Mouse (Mus musculus) kidney, postnatal 0 days (tissue): ENCODE measurements around the gene Wdr20. TPM values are rescaled to one million over a fixed set of nuclear protein-coding genes. Genes with fewer than 3 reads are reported as not detected.

ENCODE experiments used
- ATAC-seq: fragments of 200-750 bp; cut with Nextera tagmentation; replicated peaks from 2 replicates; pipeline ENCODE4 v1.8.0; 2017; ENCODE audit warnings: low read depth, moderate number of reproducible peaks, moderate TSS enrichment, moderate library complexity; ENCODE audit not compliant: low FRiP score
- DNase-seq: peaks from one replicate; pipeline ENCODE4 v3.0.0-alpha.2; 2016; ENCODE audit warnings: low spot score
- H3K27ac ChIP-seq: fragments of 300-500 bp; sonication (generic); 2 replicates; pipeline ENCODE4 v1.5.1; 2014; ENCODE audit warnings: mild to moderate bottlenecking
- H3K27me3 ChIP-seq: fragments of 300-500 bp; sonication (generic); 2 replicates; pipeline ENCODE4 v1.6.1; 2014; ENCODE audit warnings: low read length, mixed read lengths; ENCODE audit not compliant: insufficient read depth
- H3K36me3 ChIP-seq: fragments of 300-500 bp; sonication (generic); 2 replicates; pipeline ENCODE4 v1.6.1; 2014; ENCODE audit warnings: low read length, mixed read lengths; ENCODE audit not compliant: insufficient read depth
- H3K4me1 ChIP-seq: fragments of 300-500 bp; sonication (generic); replicated peaks from 2 replicates; pipeline ENCODE4 v1.6.1; 2014; ENCODE audit warnings: antibody characterized with exemption, low read length, mixed read lengths; ENCODE audit not compliant: insufficient read depth
- H3K4me2 ChIP-seq: fragments of 300-500 bp; sonication (generic); 2 replicates; pipeline ENCODE4 v1.6.1; 2014; ENCODE audit warnings: mild to moderate bottlenecking, low read length, moderate library complexity, mixed read lengths
- H3K4me3 ChIP-seq: fragments of 300-500 bp; sonication (generic); replicated peaks from 2 replicates; pipeline ENCODE4 v1.5.1; 2014; ENCODE audit warnings: low read depth, low read length
- H3K9ac ChIP-seq: fragments of 300-500 bp; sonication (generic); 2 replicates; pipeline ENCODE4 v1.6.1; 2014; ENCODE audit warnings: low read depth, low read length
- H3K9me3 ChIP-seq: fragments of 300-500 bp; sonication (generic); replicated peaks from 2 replicates; pipeline ENCODE4 v1.6.1; 2016; ENCODE audit warnings: low read length, inconsistent platforms, mixed read lengths
- CTCF ChIP-seq: IDR thresholded peaks from 2 replicates; pipeline ENCODE4 v1.5.1; 2016; ENCODE audit warnings: antibody characterized with exemption, low read depth, mild to moderate bottlenecking, moderate library complexity
- WGBS: fragments of 180-500 bp; shearing (Covaris S2); extraction: QIAGEN DNeasy Blood & Tissue Kit; methylation state at CpG from one replicate; pipeline ENCODE4 v1.1.7; 2014; 5-methylcytosine and 5-hydroxymethylcytosine counted together
- polyA plus RNA-seq: library from polyadenylated mRNA; unstranded; fragments of >200 nt; fragmentation: Nextera tagmentation; extraction: Ambion mirVana; gene quantifications from 2 replicates; pipeline ENCODE4 v1.2.1, GENCODE M21; 2015

Wdr20 gene
- polyA plus RNA-seq, 1 experiment from 2014 or later = 18.6 TPM

DNA sequence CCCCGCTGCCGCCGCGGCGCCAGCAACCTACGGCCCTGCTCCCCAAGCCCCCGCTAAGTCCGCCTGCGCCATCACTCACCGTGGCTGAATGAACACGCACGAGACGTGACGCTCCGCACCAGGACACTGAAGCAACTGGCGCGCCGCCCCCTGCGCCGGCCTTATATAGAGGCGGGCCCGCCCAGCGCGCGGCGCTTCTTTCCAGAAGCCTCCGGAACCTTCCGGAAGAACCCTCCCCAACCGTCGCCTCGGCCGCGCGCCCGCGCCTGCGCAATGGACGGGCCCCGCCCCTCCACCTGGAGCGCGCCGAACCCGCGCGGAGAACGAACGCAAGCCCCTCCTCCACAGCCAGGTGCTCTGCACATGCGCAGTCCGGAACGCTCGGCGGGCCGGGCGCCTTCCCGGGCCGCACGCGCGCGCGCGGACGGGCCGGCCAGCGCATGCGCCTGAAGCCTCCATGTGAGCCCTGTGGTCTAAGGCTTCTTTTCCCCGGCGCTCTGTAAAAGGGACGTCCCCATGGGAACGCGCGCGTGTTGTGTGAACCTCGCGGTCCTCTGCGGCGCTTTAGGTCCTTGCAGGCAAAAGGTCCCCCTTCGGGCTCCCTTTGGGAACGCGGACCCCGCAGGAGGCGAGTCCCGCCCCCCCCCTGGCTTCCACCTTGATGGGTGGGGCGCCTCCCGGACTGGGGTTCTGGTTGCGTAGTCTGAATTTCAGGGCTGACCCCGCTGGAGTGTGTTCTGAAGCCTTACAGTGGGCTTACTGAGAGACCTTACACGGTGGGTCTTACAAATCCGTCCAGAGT, 41.4 kb upstream of the Wdr20 start:
- H3K9ac ChIP-seq = peak overlapping the region; percentile 95
- DNase-seq = peak; percentile 96
- WGBS = under 1% methylated on average over 87 of the region's 89 CpGs
- H3K4me1 ChIP-seq = no peaks in the 10 kb centered on the region
- H3K4me2 ChIP-seq = peak overlapping the region; percentile 62
- 0 out of 2 replicates have a peak, but pooled peaks have one; percentile 1 for TF ChIP-seq CTCF
- H3K27me3 ChIP-seq = no peaks in the 10 kb centered on the region
- peaks cover 15% of the 10 kb centered on the region; the same call in 1 of the 2 replicates for H3K36me3 ChIP-seq
- peak overlapping the region; percentile 85 for H3K27ac ChIP-seq
- no peaks in the 10 kb centered on the region for H3K9me3 ChIP-seq
- ATAC-seq = peak; percentile 93
- peak overlapping the region; percentile 100 for H3K4me3 ChIP-seq

DNA sequence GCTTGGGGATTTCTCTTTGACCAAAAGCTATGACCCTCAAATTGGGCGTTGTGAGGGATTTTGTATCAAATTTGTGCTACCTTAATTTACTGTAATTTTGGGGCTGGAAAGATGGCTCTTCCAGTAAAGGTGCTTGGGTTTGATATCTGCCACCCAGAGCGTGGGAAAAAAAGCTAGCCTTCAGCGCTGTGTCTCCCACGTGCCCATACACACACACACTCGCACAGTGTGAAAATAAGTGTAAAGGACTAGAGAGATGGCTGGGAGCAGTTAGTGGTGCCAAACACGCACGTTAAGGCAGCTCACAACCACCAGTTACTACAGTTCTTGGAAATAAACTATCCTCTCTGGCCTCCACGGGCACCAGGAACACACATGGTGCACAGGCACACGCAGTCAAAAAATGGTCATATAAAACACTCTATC, 40.8 kb upstream of the Wdr20 start:
- H3K4me1 ChIP-seq = no peaks in the 10 kb centered on the region
- peaks cover 11% of the 10 kb centered on the region; the same call in 1 of the 2 replicates for H3K36me3 ChIP-seq
- ATAC-seq = no peak
- H3K9me3 ChIP-seq = no peaks in the 10 kb centered on the region
- peak overlapping the region; percentile 100 for H3K4me3 ChIP-seq
- 51% methylated on average over 9 of the region's 9 CpGs for WGBS
- no peak for TF ChIP-seq CTCF
- H3K4me2 ChIP-seq = peak overlapping the region; percentile 59
- H3K27ac ChIP-seq = peak overlapping the region; percentile 48
- H3K9ac ChIP-seq = peak overlapping the region; percentile 58
- H3K27me3 ChIP-seq = no peaks in the 10 kb centered on the region
- DNase-seq = no peak

DNA sequence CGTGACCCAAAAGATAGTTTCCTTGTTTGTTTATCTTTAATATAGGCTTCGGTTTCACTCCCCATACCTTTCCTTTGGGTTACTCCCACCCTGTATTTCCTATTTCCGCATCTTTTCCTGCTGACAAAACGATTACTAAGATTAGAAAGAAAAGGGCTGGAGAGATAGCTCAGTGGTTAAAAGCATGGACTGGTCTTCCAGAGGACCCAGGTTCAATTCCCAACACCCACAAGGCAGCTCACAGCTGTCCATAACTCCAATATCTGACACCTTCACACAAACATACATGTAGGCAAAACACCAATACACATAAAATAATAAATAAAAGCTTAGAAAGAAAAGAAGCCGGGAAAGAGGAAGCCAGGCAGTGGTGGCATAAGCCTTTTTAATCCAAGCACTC, 40.3 kb upstream of the Wdr20 start:
- Histone ChIP-seq H3K36me3 (peaks cover 11% of the 10 kb centered on the region; the same call in 1 of the 2 replicates), H3K4me1 (no peaks in the 10 kb centered on the region), H3K9ac (0 out of 2 replicates have a peak overlapping the region, but pooled peaks have one; percentile 58), H3K4me3 (no peak overlapping the region), H3K9me3 (no peaks in the 10 kb centered on the region), H3K4me2 (no peak overlapping the region; the same call in 1 of the 2 replicates), H3K27ac (no peak overlapping the region), H3K27me3 (no peaks in the 10 kb centered on the region)
- DNase-seq = no peak
- 67% methylated on average over 5 of the region's 5 CpGs for WGBS
- ATAC-seq = no peak
- TF ChIP-seq CTCF = no peak

DNA sequence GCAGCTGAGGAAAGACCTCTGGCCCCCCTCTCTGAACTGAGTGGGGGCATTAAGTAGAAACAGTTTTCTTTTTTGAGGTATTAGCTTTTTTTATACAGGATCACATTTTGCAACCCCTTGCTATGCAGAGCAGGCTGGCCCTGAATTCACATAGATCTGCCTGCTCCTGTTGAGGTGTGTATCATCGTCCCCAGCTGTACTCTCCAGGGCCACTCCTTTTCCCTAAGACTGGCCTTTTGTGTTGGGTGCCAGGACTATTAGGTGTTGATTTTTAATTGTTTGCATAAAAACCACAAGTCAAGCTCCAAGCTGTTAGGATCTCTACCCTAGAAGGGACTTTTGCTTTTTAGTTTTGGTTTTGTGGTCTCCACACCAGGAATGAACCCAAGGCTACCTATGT, 39.7 kb upstream of the Wdr20 start:
- no peak for TF ChIP-seq CTCF
- H3K4me2 ChIP-seq = no peak overlapping the region
- H3K27ac ChIP-seq = no peak overlapping the region
- H3K27me3 ChIP-seq = no peaks in the 10 kb centered on the region
- H3K4me1 ChIP-seq = no peaks in the 10 kb centered on the region
- DNase-seq (no peak), ATAC-seq (no peak)
- 91% methylated on average over 1 of the region's 1 CpGs for WGBS
- H3K36me3 ChIP-seq = peaks cover 7% of the 10 kb centered on the region; the same call in 1 of the 2 replicates
- H3K4me3 ChIP-seq = no peak overlapping the region
- H3K9ac ChIP-seq = no peak overlapping the region
- no peaks in the 10 kb centered on the region for H3K9me3 ChIP-seq

DNA sequence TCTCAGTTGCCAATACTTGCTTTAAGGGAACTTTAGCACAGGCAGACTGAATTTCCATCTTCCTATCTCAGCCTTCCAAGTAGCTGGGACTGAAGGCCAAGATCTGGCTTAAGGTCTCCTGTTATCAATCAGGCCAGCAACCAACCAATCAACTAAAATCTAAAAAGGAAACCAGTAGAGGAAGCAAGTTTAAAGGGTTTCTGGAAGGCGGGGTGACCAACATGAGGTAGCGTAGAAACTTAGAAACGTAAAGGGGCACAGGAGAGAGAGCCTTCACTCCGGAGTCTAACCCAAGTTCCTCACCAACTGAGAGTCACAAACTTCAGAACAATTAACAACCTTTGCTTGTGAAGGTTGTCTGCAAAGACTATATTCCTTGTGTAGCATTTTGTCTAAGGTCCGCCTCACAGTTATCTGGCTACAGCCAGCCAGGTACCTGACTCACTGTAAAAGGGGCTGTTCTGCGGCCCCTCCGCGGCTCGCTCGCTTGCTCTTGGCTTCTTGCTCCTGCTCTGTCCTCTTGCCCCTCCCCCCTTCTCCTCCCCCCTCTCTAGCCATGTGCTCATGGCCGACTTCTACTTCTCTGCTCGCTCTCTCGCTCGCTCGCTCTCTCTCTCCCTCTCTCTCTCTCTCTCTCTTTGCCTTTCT, 39.1 kb upstream of the Wdr20 start:
- DNase-seq (no peak), ATAC-seq (no peak)
- TF ChIP-seq CTCF = no peak
- no peaks in the 10 kb centered on the region for H3K27me3 ChIP-seq
- H3K9ac ChIP-seq = no peak overlapping the region
- no peak overlapping the region for H3K4me2 ChIP-seq
- no peak overlapping the region for H3K27ac ChIP-seq
- H3K36me3 ChIP-seq = 0 out of 2 replicates have a peak, but pooled peaks cover 6% of the 10 kb centered on the region
- H3K9me3 ChIP-seq = no peaks in the 10 kb centered on the region
- H3K4me3 ChIP-seq = no peak overlapping the region
- WGBS = 48% methylated on average over 15 of the region's 15 CpGs
- no peaks in the 10 kb centered on the region for H3K4me1 ChIP-seq

DNA sequence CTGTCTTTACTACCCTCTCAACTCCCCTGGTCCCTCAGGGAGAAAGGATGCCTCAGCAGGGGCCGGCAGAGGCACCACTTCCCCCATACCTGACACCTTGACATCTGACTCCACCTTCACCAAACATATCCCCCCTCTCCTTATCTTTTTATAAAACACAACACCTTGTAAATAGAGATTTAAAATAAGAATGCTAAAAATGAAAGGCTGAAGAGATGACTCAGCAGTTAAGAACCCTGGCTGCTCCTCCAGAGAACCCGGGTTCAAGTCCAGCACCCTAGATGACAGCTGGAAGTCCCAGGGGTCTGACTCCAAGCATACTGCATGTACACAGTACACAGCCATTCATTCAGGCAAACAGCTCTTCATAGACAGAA, 38.6 kb upstream of the Wdr20 start:
- DNase-seq (no peak), ATAC-seq (no peak)
- Histone ChIP-seq H3K4me3 (no peak overlapping the region), H3K27ac (no peak overlapping the region), H3K4me1 (no peaks in the 10 kb centered on the region), H3K27me3 (no peaks in the 10 kb centered on the region), H3K4me2 (no peak overlapping the region), H3K9me3 (no peaks in the 10 kb centered on the region), H3K9ac (no peak overlapping the region), H3K36me3 (0 out of 2 replicates have a peak, but pooled peaks cover 6% of the 10 kb centered on the region)
- 43% methylated on average over 2 of the region's 2 CpGs for WGBS
- no peak for TF ChIP-seq CTCF
